Mouse (Mus musculus) stomach, embryonic 14.5 days (tissue): Measurements from ENCODE around the gene Sfi1. TPM values are rescaled to one million over a fixed set of nuclear protein-coding genes. Genes with fewer than 3 reads are reported as not detected.
"Not testable (repeated sequence)": the region's sequence is repeated elsewhere in the genome, so short reads cannot be mapped to it uniquely, and the experiment has no call there.

Source experiments
- ATAC-seq: fragments of 200-750 bp; cut with Nextera tagmentation; 2 replicates; pipeline ENCODE4 v1.8.0; 2017; ENCODE audit warnings: low read depth, moderate TSS enrichment; ENCODE audit not compliant: insufficient number of reproducible peaks, insufficient read depth, low FRiP score
- H3K27ac ChIP-seq: fragments of 300-500 bp; sonication (generic); 2 replicates; pipeline ENCODE4 v1.5.1; 2014; ENCODE audit warnings: mild to moderate bottlenecking, low read length, moderate library complexity, mixed read lengths
- H3K27me3 ChIP-seq: fragments of 300-500 bp; sonication (generic); 2 replicates; pipeline ENCODE4 v1.6.1; 2014; ENCODE audit warnings: low read length, control low read depth, mixed read lengths; ENCODE audit not compliant: control insufficient read depth, insufficient read depth
- H3K36me3 ChIP-seq: fragments of 300-500 bp; sonication (generic); 2 replicates; pipeline ENCODE4 v1.6.1; 2014; ENCODE audit warnings: mild to moderate bottlenecking, control low read depth, low read length, moderate library complexity, mixed read lengths; ENCODE audit not compliant: control insufficient read depth, insufficient read depth
- H3K4me1 ChIP-seq: fragments of 300-500 bp; sonication (generic); 2 replicates; pipeline ENCODE4 v1.6.1; 2014; ENCODE audit warnings: low read length, control low read depth, mixed read lengths; ENCODE audit not compliant: control insufficient read depth, insufficient read depth
- H3K4me2 ChIP-seq: fragments of 300-500 bp; sonication (generic); replicated peaks from 2 replicates; pipeline ENCODE4 v1.6.1; 2014; ENCODE audit warnings: low read depth, low read length, control low read depth
- H3K4me3 ChIP-seq: fragments of 300-500 bp; sonication (generic); 2 replicates; pipeline ENCODE4 v1.5.1; 2014; ENCODE audit warnings: low read depth, low read length, control low read depth
- H3K9ac ChIP-seq: fragments of 300-500 bp; sonication (generic); replicated peaks from 2 replicates; pipeline ENCODE4 v1.6.1; 2014; ENCODE audit warnings: low read depth, mild to moderate bottlenecking, control low read depth, low read length, moderate library complexity, mixed read lengths
- H3K9me3 ChIP-seq: fragments of 300-500 bp; sonication (generic); 2 replicates; pipeline ENCODE4 v1.6.1; 2016; ENCODE audit warnings: low read depth, low read length, control low read depth; ENCODE audit not compliant: control insufficient read depth
- WGBS: fragments of 180-500 bp; shearing (Covaris S2); extraction: QIAGEN DNeasy Blood & Tissue Kit; methylation state at CpG from one replicate; pipeline ENCODE4 v1.1.7; 2014; 5-methylcytosine and 5-hydroxymethylcytosine counted together
- polyA plus RNA-seq: library from polyadenylated mRNA; unstranded; fragments of >200 nt; fragmentation: Nextera tagmentation; extraction: Ambion mirVana; gene quantifications from 2 replicates; pipeline ENCODE4 v1.2.1, GENCODE M21; 2014

Sfi1 gene
- polyA plus RNA-seq, 1 experiment from 2014 or later, result 12.5 TPM

DNA sequence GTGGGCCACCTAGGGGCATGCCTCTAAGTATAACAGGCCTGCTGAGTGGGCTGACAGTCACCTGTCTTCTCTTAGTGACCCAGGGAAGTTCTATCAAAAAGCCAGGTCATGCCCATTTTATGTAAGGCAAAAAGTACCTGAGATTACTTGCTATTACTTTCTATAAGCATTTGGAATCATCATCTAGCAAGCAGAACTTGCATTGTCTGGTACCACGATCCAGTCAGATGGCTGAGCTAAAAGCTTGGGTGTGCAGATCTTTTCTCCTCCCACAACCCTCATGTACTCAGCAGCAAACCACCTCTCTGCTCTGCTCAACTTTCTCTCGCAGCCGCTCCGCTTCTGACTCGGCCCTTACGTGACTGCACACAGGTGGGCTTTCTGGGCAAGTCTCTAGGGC is 35.3 kb downstream of the Sfi1 start:
- ATAC-seq, H3K4me2 ChIP-seq, H3K27ac ChIP-seq, H3K4me1 ChIP-seq, H3K27me3 ChIP-seq, H3K9ac ChIP-seq, H3K9me3 ChIP-seq, H3K36me3 ChIP-seq, H3K4me3 ChIP-seq: not testable (repeated sequence)
- 93% methylated on average over 6 of the region's 6 CpGs for WGBS

DNA sequence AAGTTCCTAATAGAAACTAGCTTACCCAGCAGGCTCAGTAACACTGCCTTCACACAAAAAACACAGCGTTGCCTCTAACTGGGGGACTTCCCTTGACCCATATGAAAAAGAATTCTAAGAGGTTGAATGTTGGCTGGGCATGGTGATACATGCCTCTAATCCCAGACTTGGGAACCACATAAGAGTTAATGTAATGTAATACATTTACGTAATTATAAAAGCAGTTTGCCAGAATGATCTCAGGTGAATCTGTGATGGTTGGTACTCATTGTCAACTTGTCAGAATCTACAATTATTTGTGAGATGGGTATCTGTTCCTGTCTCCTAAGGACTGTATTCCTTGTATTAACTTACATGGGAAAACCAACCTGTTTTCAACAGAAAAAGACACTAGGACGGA is 36.3 kb downstream of the Sfi1 start:
- H3K4me1 ChIP-seq, result not testable (repeated sequence)

DNA sequence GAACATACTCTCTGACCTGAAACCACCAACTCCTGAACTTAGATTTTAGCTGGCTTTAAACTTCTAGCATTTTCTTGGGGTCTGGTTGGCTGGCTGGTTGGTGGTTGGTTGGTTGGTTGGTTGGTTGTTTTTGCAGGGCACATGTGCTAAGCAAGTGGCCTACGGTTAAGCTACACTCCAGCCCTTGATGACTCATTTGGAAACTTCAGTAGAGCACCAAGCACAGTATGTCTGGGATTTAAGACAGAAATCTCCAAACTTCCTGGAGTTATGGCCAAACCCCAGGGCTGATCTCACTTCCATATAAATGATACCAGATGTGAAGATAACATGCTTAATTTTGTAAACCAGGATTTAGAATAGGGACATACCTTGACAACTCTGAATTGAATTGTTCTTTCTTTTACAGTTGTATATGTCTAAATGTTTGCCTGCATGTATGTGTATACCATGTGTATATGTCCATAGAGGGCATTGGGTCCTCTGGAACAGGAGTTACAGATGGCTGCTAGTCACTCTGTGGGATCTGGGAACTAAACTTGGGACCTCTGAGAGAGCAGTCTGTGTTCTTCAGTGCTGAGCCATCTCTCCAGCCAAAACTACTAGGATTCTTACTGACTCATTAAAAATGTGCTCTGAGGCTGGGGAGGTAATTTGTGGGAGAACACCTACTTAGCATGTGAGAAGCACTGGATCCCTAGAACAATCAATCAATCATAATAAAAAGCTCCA is 39.4 kb downstream of the Sfi1 start:
- H3K9ac ChIP-seq, H3K36me3 ChIP-seq, H3K9me3 ChIP-seq, H3K27me3 ChIP-seq, H3K4me3 ChIP-seq, H3K4me1 ChIP-seq, H3K4me2 ChIP-seq, H3K27ac ChIP-seq: not testable (repeated sequence)
- 80% methylated on average over 1 of the region's 1 CpGs for WGBS
- ATAC-seq, result peak; percentile 54

More for the DNA sequence above, 36.3 kb downstream of the Sfi1 start:
- H3K27me3 ChIP-seq, H3K9me3 ChIP-seq, H3K27ac ChIP-seq, H3K36me3 ChIP-seq, H3K9ac ChIP-seq, H3K4me2 ChIP-seq, ATAC-seq, H3K4me3 ChIP-seq: not testable (repeated sequence)
- WGBS, result 78% methylated on average over 2 of the region's 3 CpGs

DNA sequence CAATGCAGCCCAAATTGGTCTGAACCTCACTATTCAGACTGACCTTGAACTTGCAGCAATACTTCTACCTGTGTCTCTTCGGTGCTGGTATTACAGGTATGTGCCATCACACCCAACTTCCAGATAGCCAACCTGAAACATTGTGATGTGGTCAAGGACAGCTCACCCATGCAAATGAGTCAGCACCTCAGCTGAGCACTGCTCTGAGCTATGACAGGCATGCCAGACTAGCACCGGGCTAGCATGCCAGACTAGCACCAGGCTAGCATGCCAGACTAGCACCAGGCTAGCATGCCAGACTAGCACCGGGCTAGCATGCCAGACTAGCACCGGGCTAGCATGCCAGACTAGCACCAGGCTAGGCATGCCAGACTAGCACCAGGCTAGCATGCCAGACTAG is 41.9 kb downstream of the Sfi1 start:
- WGBS, result 89% methylated on average over 4 of the region's 4 CpGs
- not testable (repeated sequence) for H3K27ac ChIP-seq, H3K9me3 ChIP-seq, H3K36me3 ChIP-seq, H3K9ac ChIP-seq, H3K27me3 ChIP-seq, H3K4me2 ChIP-seq, H3K4me1 ChIP-seq, H3K4me3 ChIP-seq
- peak; percentile 29; the same call in 1 of the 2 replicates for ATAC-seq

DNA sequence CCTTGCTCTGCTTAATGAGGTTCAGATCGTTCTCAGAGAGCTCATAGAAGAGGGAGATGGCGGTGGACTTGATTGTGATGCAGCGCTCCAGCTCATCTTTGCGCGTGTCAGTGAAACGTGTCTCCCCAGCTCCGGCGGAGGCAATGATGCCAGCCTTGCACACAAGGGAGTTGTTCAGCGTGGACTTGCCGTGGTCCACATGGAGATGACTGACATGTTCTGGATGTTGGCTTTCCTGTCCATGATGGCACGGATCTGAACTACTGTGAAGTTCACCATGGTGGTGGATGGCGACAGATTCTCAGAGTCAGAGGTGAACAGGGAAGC is 42.6 kb downstream of the Sfi1 start:
- H3K4me3 ChIP-seq, H3K36me3 ChIP-seq, H3K9me3 ChIP-seq, H3K4me2 ChIP-seq, H3K27ac ChIP-seq, H3K4me1 ChIP-seq, ATAC-seq, H3K9ac ChIP-seq, H3K27me3 ChIP-seq: not testable (repeated sequence)
- WGBS, result 97% methylated on average over 12 of the region's 12 CpGs

DNA sequence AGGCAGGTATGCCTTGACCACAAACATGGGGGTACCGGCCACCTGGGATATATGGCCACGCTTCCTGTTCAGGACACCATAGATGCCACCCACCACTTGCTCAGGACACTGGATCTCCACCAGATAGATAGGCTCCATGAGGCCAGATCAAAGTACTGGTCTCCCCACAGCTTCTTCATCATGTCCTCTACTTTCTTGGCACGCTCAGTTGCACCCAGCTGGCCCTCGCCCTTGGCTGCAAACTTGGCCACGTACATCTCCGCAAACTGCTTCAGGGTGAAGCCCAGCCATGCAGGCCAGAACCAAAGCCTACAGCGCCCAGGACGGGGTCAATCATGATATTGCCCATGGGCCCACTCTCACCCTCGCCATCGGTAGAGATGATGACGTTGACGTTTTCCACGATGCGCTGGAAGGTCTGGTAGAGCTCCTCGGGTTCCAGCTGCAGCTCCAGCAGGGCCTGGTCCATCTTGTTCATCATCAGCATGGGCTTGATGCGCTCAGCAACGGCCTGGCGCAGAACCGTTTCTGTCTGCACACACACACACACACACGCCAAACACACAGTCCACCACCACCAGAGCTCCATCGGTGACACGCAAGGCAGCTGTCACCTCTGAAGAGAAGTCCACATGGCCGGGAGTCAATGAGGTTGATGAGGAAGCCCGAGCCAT is 43.1 kb downstream of the Sfi1 start:
- not testable (repeated sequence) for H3K4me3 ChIP-seq, ATAC-seq, H3K27me3 ChIP-seq, H3K4me1 ChIP-seq, H3K9me3 ChIP-seq, H3K27ac ChIP-seq, H3K4me2 ChIP-seq, H3K9ac ChIP-seq, H3K36me3 ChIP-seq
- 96% methylated on average over 22 of the region's 24 CpGs for WGBS

DNA sequence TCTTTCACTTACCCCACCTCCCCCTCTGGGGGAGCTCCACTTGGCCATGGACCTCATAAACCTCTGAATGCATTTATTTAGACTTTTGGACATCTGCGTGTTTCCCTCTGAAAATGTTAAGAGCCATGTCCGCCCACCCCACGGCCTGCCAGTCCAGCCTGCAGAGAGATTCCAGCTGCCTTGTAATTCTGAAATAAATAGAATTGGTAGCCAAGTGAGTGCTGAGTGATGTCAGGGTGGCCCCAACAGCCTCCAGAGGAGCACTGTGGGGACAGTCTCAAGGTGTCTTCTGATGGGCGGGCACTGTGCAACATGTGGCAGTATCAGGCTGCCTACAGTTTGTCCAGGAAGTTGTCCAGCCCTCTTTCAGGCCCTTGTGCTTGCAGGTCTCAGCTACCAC is 43.8 kb downstream of the Sfi1 start:
- not testable (repeated sequence) for H3K27me3 ChIP-seq

DNA sequence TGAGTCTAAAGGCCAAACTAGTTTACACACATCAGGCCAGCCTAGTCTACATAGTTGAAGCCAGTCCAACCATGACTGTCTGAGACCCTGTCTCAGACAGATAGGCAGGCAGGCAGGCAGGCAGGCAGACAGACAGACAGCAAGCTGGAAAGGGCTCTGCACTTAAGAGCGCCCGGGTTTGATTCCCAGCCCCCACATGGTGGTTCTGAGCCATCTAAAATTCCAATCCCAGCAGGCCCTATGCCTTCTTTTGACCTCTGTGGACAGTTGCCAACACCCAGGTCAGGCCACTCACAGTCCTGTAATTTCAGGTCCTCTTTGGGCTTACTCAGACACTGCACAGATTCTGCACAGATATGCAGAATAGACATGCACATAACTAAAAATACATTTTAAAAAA is 46.5 kb downstream of the Sfi1 start:
- not testable (repeated sequence) for H3K9me3 ChIP-seq, H3K27ac ChIP-seq, H3K4me2 ChIP-seq, H3K4me1 ChIP-seq, H3K9ac ChIP-seq, H3K36me3 ChIP-seq, H3K4me3 ChIP-seq, H3K27me3 ChIP-seq, ATAC-seq
- 89% methylated on average over 2 of the region's 2 CpGs for WGBS

More for the DNA sequence above, 43.8 kb downstream of the Sfi1 start:
- not testable (repeated sequence) for H3K27ac ChIP-seq, ATAC-seq, H3K9me3 ChIP-seq, H3K4me2 ChIP-seq, H3K9ac ChIP-seq, H3K4me3 ChIP-seq, H3K36me3 ChIP-seq, H3K4me1 ChIP-seq
- WGBS, result 89% methylated on average over 4 of the region's 4 CpGs
